Mouse (Mus musculus) induced T-regulatory cell, adult 2 months (primary cell): ENCODE data around the gene Slc12a4.

Experiments
- DNase-seq: peaks from one replicate; pipeline ENCODE4 v3.0.0-alpha.2; 2012; ENCODE audit warnings: low read depth

Gene Slc12a4

GRCm38 (mm10) chr8:105969367-105969766 is 3.5 kb upstream of the Slc12a4 start:
- DNase-seq, result no peak

DNA sequence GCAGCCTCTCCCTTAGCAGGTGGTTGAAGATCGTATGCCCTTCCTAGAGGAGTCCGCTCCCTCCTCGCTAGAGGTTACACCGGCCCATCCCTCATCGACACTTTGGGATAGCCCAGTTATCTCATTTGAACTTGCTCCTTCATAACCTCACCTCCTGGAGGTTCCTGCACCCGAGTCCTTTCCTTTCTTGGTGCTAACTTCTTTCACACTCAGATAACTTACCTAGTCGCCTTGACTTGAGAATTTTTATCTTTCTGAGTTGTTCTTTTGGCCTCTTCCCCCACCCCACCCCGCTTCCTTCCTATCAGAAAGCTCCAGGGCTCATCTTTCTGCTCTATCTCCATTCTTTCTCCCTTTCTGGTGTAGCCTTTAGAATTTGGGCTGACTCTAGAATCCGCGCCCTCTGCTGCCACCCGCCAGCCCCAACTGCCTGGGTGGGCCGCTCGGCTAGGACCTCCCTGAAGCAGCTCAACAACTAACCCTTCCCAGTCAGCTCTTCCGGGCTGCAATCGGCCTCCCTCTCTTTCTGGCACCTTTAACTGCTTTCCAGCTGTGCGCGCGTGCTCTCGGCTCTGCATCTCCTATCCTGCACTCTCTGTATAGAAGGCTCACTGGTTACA is 905 bp upstream of the Slc12a4 start:
- DNase-seq, result peak; percentile 44

GRCm38 (mm10) chr8:105965266-105965904 is 512 bp downstream of the Slc12a4 start:
- peak; percentile 64 for DNase-seq

GRCm38 (mm10) chr8:105964506-105965265 is 1.2 kb downstream of the Slc12a4 start:
- DNase-seq, result peak; percentile 9

DNA sequence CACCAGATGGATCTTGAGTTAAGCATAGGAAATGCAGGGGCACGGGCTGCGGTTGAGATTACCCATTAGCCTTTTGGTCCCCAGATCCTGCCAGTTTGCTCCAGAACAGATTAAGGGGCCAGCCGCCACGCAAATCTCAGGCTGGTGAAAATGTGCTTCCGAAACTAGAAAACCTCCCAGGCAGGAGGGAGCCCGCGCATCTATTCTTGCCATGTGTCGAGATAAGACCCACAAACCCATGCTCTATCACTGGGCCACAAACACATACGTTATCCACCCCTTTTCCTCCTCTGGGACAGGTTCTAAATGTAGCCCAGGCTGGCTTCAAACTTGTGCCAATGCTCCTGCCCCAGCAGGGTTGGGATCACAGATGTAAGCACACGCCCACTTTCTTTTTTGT is 4.4 kb downstream of the Slc12a4 start:
- no peak for DNase-seq

DNA sequence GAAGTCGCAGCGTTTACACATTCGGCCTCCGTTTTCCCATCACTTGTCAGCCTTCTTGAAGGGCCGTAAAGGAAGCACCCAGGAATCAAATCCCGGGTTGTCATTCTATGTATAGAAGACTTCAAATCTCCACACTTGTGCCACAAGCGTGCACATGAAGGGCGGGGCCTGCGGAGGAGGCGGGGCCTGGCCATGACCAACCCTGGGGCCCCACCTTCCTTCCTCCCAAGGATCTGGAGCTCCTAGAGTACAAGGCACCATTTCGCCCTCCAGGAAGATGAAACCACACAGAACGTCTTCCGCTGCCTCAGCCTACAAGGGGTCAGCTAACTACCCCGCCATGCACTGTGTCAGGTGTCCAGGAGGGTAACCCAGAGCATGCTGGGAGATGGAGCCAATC is 4.8 kb downstream of the Slc12a4 start:
- DNase-seq, result no peak

- no peak for DNase-seq
These were observed 6.5 kb downstream of the Slc12a4 start for GRCm38 (mm10) chr8:105959350-105959749.

- no peak for DNase-seq
These were observed 8.1 kb downstream of the Slc12a4 start for GRCm38 (mm10) chr8:105957813-105958212.

- DNase-seq, result no peak
These were observed 9.3 kb downstream of the Slc12a4 start for GRCm38 (mm10) chr8:105956556-105956955.

DNA sequence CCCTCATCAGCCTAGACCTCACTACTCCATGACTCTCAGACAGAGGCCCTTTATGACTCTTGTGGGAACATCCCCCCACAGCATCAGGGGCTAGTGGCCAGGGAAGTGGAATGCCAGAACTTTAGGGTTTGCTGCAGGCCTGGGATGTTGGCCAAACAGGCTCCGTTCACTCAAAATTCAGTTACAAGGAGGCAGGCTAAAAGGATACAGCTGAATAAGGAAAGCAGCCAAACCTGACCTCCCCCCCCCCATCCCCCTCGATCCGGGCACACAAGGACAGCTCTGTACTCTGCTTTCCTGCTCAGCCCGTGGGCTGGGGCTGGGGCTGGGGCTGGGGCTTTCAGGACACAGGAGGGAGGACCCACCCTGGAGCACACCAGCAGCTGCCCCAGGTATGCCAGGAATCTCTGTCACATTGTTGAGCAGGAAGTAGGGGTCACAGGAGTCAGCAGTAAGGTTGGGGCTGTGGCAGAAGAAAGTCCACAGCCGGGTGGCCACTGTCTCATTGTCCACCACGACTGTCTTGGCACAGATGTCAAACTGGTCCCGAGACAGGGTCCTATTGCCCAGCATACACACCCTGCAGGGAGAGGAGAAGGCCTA is 14.7 kb downstream of the Slc12a4 start:
- no peak for DNase-seq

GRCm38 (mm10) chr8:105949350-105949749 is 16.5 kb downstream of the Slc12a4 start:
- no peak for DNase-seq

DNA sequence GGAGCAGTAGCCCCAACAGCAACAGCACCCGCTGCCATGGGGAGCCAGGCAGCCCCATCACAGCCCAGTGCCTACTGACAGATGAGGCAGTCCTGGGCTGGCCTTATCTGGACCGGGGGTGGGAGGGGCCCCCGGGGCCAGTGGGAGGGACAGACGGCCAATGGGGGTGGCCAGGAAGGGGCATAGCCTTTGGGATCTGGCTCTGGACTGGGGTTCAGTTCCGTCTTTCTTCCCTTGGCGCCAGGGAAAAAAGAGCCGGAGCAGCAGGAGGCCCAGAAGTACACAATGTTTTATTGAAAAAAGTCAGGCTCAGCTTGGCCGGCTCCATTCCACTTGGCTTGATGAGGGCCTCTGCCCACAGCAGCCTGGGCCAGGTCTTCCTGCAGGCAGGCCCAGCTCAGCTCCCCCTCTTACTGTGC is 22.6 kb downstream of the Slc12a4 start, which contains the start of gene Lcat:
TSS of gene Lcat (minus strand) at position 62 of the 419 bp plus-strand sequence.
- no peak for DNase-seq

- DNase-seq, result no peak
These were observed 23.4 kb downstream of the Slc12a4 start for GRCm38 (mm10) chr8:105942542-105942941.

GRCm38 (mm10) chr8:105942026-105942425 is 23.9 kb downstream of the Slc12a4 start:
- no peak for DNase-seq

- DNase-seq, result no peak
These were observed 27.6 kb downstream of the Slc12a4 start, which contains the start of gene Psmb10 for GRCm38 (mm10) chr8:105938306-105938669. Psmb10 (minus strand) TSS chr8:105938444.

- DNase-seq, result peak; percentile 89
These were observed 28.2 kb downstream of the Slc12a4 start for GRCm38 (mm10) chr8:105937496-105938305.

- peak; percentile 86 for DNase-seq
These were observed 28.9 kb downstream of the Slc12a4 start for GRCm38 (mm10) chr8:105936866-105937475.

- DNase-seq, result peak; percentile 7
These were observed 29.9 kb downstream of the Slc12a4 start for GRCm38 (mm10) chr8:105935863-105936603.

DNA sequence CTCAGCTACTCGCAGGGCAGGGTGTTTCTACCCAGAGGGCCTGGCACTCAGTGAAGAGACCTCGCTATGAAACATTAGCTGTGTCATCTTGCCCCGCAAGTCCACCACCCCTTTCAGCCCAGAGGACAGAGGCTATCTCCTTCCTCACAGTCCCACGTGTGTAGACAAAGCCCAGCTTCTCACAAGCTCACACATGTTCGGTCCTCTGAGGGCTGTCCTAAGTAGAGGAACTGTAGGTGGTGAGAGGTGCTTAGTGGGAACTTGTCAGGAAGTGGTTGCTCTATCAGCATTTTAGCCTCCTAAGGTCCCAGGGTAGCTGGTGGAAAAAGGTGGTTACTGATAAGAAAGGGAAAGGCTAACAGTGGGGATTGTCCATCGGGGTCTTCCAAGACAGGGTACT is 30.8 kb downstream of the Slc12a4 start:
- no peak for DNase-seq

GRCm38 (mm10) chr8:105933762-105934161 is 32.1 kb downstream of the Slc12a4 start, which contains the start of gene Ctrl:
Ctrl (minus strand) TSS chr8:105933862.
- DNase-seq, result no peak
